Mouse (Mus musculus) retina, adult 2 months (tissue): ENCODE results near the gene 9030025P20Rik.
"Not testable (repeated sequence)": the region's sequence is repeated elsewhere in the genome, so short reads cannot be mapped to it uniquely, and the experiment has no call there.

Experiments
- DNase-seq: peaks from one replicate; pipeline ENCODE4 v3.0.0-alpha.2; 2012; ENCODE audit warnings: low read depth, low spot score

The 9030025P20Rik gene

GRCm38 (mm10) chr17:14978362-14979038 lies at the start of gene 9030025P20Rik, which contains the start of gene Gm3417:
Gene 9030025P20Rik, plus strand, starts transcription at chr17:14978468.
Gene Gm3417, minus strand, starts transcription at chr17:14978790.
- not testable (repeated sequence) for DNase-seq

- DNase-seq: no peak
Observed at GRCm38 (mm10) chr17:14928631-14929030, 49.6 kb upstream of the 9030025P20Rik start.

GRCm38 (mm10) chr17:14930697-14931096 lies 47.6 kb upstream of the 9030025P20Rik start:
- no peak for DNase-seq

GRCm38 (mm10) chr17:14931469-14931868 lies 46.8 kb upstream of the 9030025P20Rik start:
- DNase-seq: no peak

- not testable (repeated sequence) for DNase-seq
Observed at GRCm38 (mm10) chr17:14935280-14935679, 43.0 kb upstream of the 9030025P20Rik start.

GRCm38 (mm10) chr17:14935841-14936605 lies 42.2 kb upstream of the 9030025P20Rik start:
- no peak for DNase-seq

GRCm38 (mm10) chr17:14942181-14942580 lies 36.1 kb upstream of the 9030025P20Rik start:
- DNase-seq: not testable (repeated sequence)

GRCm38 (mm10) chr17:14943009-14943728 lies 35.1 kb upstream of the 9030025P20Rik start, which contains the start of the genes Wdr27 and 1600012H06Rik:
Gene Wdr27, minus strand, starts transcription at chr17:14943158.
Gene 1600012H06Rik, plus strand, starts transcription at chr17:14943184.
- DNase-seq: peak; percentile 97

- no peak for DNase-seq
Observed at GRCm38 (mm10) chr17:14943729-14944059, 34.6 kb upstream of the 9030025P20Rik start.

- DNase-seq: no peak
Observed at GRCm38 (mm10) chr17:14944551-14944950, 33.7 kb upstream of the 9030025P20Rik start.

- DNase-seq: no peak
Observed at GRCm38 (mm10) chr17:14949161-14949827, 29.0 kb upstream of the 9030025P20Rik start.

- DNase-seq: no peak
Observed at GRCm38 (mm10) chr17:14953452-14953851, 24.8 kb upstream of the 9030025P20Rik start.

GRCm38 (mm10) chr17:14958686-14959327 lies 19.5 kb upstream of the 9030025P20Rik start:
- DNase-seq: no peak

- no peak for DNase-seq
Observed at GRCm38 (mm10) chr17:14959979-14960378, 18.3 kb upstream of the 9030025P20Rik start.

GRCm38 (mm10) chr17:14960520-14960919 lies 17.7 kb upstream of the 9030025P20Rik start:
- DNase-seq: no peak

- DNase-seq: not testable (repeated sequence)
Observed at GRCm38 (mm10) chr17:14960951-14961556, 17.2 kb upstream of the 9030025P20Rik start, which contains the start of gene Phf10. Gene Phf10, minus strand, starts transcription at chr17:14961273.

- not testable (repeated sequence) for DNase-seq
Observed at GRCm38 (mm10) chr17:14961557-14962154, 16.6 kb upstream of the 9030025P20Rik start.

- not testable (repeated sequence) for DNase-seq
Observed at GRCm38 (mm10) chr17:14968373-14968913, 9.8 kb upstream of the 9030025P20Rik start.

GRCm38 (mm10) chr17:14977718-14978361 lies 428 bp upstream of the 9030025P20Rik start:
- DNase-seq: not testable (repeated sequence)
